Mouse (Mus musculus) layer of hippocampus, adult 9-11 months (tissue): ENCODE results near the gene Rnf39.

Experiments used
- DNase-seq: peaks from one replicate; pipeline ENCODE4 v3.0.0; 2022

Gene Rnf39

GRCm38 (mm10) chr17:36942791-36943471 lies at the start of gene Rnf39:
Gene Rnf39, plus strand, starts transcription at chr17:36942918.
- DNase-seq, result no peak

- DNase-seq, result no peak
Observed at GRCm38 (mm10) chr17:36893387-36893786, 49.3 kb upstream of the Rnf39 start.

- no peak for DNase-seq
Observed at GRCm38 (mm10) chr17:36896583-36896982, 46.1 kb upstream of the Rnf39 start.

GRCm38 (mm10) chr17:36897065-36897464 lies 45.7 kb upstream of the Rnf39 start:
- DNase-seq, result no peak

- no peak for DNase-seq
Observed at GRCm38 (mm10) chr17:36897552-36898205, 45.0 kb upstream of the Rnf39 start, which contains the start of gene Trim31. Gene Trim31, plus strand, starts transcription at chr17:36898118.

- DNase-seq, result no peak
Observed at GRCm38 (mm10) chr17:36899376-36899775, 43.3 kb upstream of the Rnf39 start.

- peak; percentile 82 for DNase-seq
Observed at GRCm38 (mm10) chr17:36900001-36900400, 42.7 kb upstream of the Rnf39 start.

- no peak for DNase-seq
Observed at GRCm38 (mm10) chr17:36900691-36901090, 42.0 kb upstream of the Rnf39 start.

GRCm38 (mm10) chr17:36903651-36904050 lies 39.1 kb upstream of the Rnf39 start:
- no peak for DNase-seq

- DNase-seq, result no peak
Observed at GRCm38 (mm10) chr17:36908235-36908634, 34.5 kb upstream of the Rnf39 start.

GRCm38 (mm10) chr17:36909802-36910201 lies 32.9 kb upstream of the Rnf39 start:
- DNase-seq, result no peak

- no peak for DNase-seq
Observed at GRCm38 (mm10) chr17:36912031-36912430, 30.7 kb upstream of the Rnf39 start.

GRCm38 (mm10) chr17:36914108-36914507 lies 28.6 kb upstream of the Rnf39 start:
- DNase-seq, result peak; percentile 73

- peak; percentile 32 for DNase-seq
Observed at GRCm38 (mm10) chr17:36915076-36915475, 27.6 kb upstream of the Rnf39 start.

GRCm38 (mm10) chr17:36920239-36920638 lies 22.5 kb upstream of the Rnf39 start:
- DNase-seq, result no peak

- no peak for DNase-seq
Observed at GRCm38 (mm10) chr17:36922715-36923114, 20.0 kb upstream of the Rnf39 start.

- no peak for DNase-seq
Observed at GRCm38 (mm10) chr17:36923491-36923890, 19.2 kb upstream of the Rnf39 start.

GRCm38 (mm10) chr17:36927496-36928120 lies 15.1 kb upstream of the Rnf39 start:
- no peak for DNase-seq

- no peak for DNase-seq
Observed at GRCm38 (mm10) chr17:36929236-36929932, 13.3 kb upstream of the Rnf39 start.

- DNase-seq, result no peak
Observed at GRCm38 (mm10) chr17:36930233-36930632, 12.5 kb upstream of the Rnf39 start.

GRCm38 (mm10) chr17:36931130-36931529 lies 11.6 kb upstream of the Rnf39 start:
- DNase-seq, result no peak

- DNase-seq, result no peak
Observed at GRCm38 (mm10) chr17:36931806-36932205, 10.9 kb upstream of the Rnf39 start.

GRCm38 (mm10) chr17:36938056-36938455 lies 4.7 kb upstream of the Rnf39 start:
- no peak for DNase-seq
